ENCODE assay signal across 1 mouse cellular context in genomic region chr10:43467659-43468058, GRCm38 (mm10).
TF ChIP-seq lines count a peak whose summit lies in the region.

No protein-coding gene starts in this region.

TF ChIP-seq in CH12.LX, 34 proteins besides CTCF, POLR2A, EP300 and RAD21 (continued from another document):
- TF ChIP-seq KAT2A (IDR thresholded peaks at IDR 0.05; ENCODE audit: insufficient replicate concordance, low read length) (no peak), GABPA (IDR thresholded peaks at IDR 0.05; ENCODE audit: insufficient replicate concordance, low read depth, low read length) (no peak), POLR2AphosphoS2 (IDR thresholded peaks at IDR 0.05; ENCODE audit: low read depth, low read length) (peak; percentile 65; the same call in 1 of the 2 replicates), TCF12 (IDR thresholded peaks at IDR 0.05; ENCODE audit: low read depth, low read length) (peak; percentile 51; the same call in 1 of the 2 replicates), ZC3H11A (IDR thresholded peaks at IDR 0.05; ENCODE audit: low read depth, low read length) (no peak), HCFC1 (IDR thresholded peaks at IDR 0.05; ENCODE audit: low read depth, low read length) (peak; percentile 16; the same call in 1 of the 2 replicates), TBP (conservative IDR thresholded peaks at IDR 0.05; ENCODE audit: low read depth, low read length) (peak; percentile 88), UBTF (IDR thresholded peaks at IDR 0.05; ENCODE audit: low read depth, low read length) (no peak)
